Mouse (Mus musculus) layer of hippocampus, adult 2 months (tissue): ENCODE data around the gene Idi2. TPM values are rescaled to one million over a fixed set of nuclear protein-coding genes. Genes with fewer than 3 reads are reported as not detected.
"Not testable (repeated sequence)": the region's sequence is repeated elsewhere in the genome, so short reads cannot be mapped to it uniquely, and the experiment has no call there.

ENCODE experiments used
- DNase-seq, 2 experiments: peaks; one replicate each; pipeline ENCODE4 v3.0.0; 2022; ENCODE audit warnings: low spot score in 2 of 2
- H3K27ac ChIP-seq: fragments of 200-600 bp; 2 replicates; pipeline ENCODE4 v1.8.1; 2022
- H3K4me3 ChIP-seq: fragments of 200-600 bp; 2 replicates; pipeline ENCODE4 v1.8.1; 2022; ENCODE audit warnings: mild to moderate bottlenecking
- CTCF ChIP-seq: fragments of 200-600 bp; conservative IDR thresholded peaks from 2 replicates; pipeline ENCODE4 v1.8.1; 2022; ENCODE audit warnings: antibody characterized with exemption, mild to moderate bottlenecking, moderate library complexity
- long read RNA-seq, 2 experiments: library from polyadenylated mRNA; stranded (forward); transcript quantifications; one replicate each; pipeline ENCODE4 v2.0.0; 2021; ENCODE audit warnings: borderline mapping rate in 2 of 2
- total RNA-seq, 2 experiments: library from RNA; stranded (reverse); gene quantifications; 2 replicates each; pipeline ENCODE4 v1.2.3; 2021

The Idi2 gene
- total RNA-seq = not detected
- long read RNA-seq, experiment 1 = 0 reads
- long read RNA-seq, experiment 2 = 0 reads

DNA sequence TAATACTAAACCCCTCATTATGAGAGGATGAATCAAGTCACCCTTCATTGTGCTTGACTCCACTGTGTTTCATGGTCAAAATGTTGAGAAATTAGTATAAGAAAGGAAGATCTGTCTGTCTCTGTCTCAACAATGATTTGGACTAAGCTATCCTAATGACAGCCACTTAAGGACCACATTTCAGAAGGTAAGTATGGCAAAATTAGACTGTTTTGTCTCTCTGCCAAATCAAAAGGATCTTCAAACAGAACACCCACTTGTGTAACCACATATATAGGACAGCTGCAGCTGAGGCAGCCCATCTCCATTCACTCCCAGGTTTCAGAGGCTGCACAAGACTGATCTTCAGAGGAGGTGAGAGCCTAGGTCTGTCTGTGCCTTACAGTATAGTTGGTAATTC is at the start of gene Idi2:
TSS of gene Idi2 (plus strand) at position 301 of the 400 bp plus-strand sequence.
- H3K4me3 ChIP-seq, H3K27ac ChIP-seq, DNase-seq: not testable (repeated sequence)

DNA sequence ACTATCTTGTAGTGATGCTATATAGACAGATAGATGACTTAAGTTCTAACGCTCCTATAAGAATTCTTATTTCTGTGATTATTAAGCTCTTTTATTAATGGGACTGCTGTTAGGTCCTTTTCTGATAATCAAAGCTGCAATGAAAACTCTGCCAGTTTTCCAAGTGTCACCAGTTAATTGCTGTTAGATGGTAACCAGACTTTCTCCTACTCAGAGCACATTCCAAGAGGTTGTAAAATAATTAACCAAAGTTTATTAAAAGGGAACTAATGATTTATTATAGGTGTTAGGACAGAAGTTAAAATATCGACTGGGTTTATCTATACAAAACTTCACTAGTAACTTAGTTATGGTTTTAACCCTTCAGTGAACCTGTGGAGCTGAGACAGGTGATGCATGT is 46.7 kb upstream of the Idi2 start:
- H3K27ac ChIP-seq, H3K4me3 ChIP-seq, DNase-seq: not testable (repeated sequence)

DNA sequence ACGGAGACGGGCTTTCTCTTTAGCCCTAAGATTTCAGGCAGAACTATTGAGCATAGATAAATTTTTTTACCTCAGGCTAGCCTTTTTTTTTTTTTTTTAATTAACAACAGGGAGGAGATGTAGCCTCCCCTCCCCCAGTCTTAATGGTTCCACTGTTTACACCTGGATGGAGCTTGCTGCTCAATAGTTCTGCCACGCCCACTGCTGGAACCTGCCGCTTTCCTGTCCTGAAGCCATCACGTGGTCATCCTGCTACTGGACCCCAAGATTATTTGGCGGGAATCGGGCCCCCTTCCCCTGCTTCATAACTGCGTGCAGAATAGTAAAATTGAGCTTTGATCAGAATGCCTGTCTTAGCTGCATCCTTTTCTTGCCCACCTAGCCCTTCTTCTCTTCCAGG is 38.8 kb upstream of the Idi2 start:
- not testable (repeated sequence) for H3K4me3 ChIP-seq, H3K27ac ChIP-seq, DNase-seq

DNA sequence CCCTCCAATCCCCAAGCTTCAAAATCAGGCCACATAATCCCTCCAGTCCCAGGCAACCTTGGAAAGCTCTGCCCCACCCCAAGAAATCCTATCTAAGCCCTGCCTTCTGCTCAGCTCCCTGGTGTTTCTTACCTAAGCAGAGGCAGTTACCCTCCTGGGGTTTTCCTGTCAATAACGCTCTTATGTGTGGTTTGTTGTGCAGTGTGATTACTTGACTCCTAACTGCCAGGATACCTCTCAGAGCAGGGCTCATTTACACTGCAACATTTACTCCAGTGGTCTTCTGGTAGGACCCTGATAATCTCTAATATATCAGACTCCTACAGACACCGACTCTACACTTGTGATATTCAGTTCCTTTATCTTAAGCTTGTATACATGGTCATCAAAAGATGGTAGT is 19.2 kb upstream of the Idi2 start:
- no peak overlapping the region for H3K4me3 ChIP-seq
- no peak for DNase-seq
- TF ChIP-seq CTCF = no peak

DNA sequence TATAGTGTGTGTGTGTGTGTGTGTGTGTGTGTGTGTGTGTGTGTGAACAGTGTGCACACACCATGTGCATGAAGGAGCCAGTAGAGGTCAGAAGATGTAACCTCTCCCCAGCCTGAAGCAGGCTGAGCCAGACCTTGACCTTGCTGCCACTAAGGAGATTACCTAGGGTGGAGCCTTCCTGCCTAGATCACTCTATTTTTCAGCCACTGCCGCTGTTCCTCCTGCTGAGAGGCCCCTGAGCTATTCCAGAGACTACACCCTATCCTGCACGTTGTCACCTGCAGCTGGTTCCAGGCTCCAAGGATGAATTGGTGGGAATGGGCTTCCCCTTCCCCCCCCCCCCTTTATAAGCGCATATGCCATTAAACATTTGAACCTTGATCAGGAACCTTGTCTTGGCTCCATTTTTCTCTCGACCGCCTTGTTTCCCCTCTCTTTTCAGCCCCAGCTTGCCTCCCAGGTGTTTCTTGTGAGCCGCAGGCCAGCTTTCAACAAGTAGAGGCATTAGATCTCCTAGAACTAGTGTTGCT is 15.0 kb upstream of the Idi2 start:
- H3K27ac ChIP-seq, H3K4me3 ChIP-seq, DNase-seq: not testable (repeated sequence)

More for the DNA sequence above, 19.2 kb upstream of the Idi2 start:
- no peak overlapping the region for H3K27ac ChIP-seq

DNA sequence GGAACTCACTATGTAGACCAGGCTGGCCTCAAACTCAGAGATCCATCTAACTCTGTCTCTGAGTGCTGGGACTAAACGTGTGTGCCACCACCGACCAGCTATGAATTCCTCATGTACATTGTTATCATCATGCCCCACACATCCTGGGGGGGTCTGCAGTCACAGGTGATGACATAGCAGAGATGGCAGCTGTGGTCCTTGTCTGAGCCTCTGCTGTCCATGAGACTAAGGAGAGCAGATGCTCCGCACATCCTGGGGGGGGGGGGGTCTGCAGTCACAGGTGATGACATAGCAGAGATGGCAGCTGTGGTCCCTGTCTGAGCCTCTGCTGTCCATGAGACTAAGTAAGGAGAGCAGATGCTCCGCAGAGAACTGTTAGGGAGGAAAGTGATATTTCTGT is 11.6 kb upstream of the Idi2 start:
- not testable (repeated sequence) for H3K4me3 ChIP-seq, H3K27ac ChIP-seq, DNase-seq

DNA sequence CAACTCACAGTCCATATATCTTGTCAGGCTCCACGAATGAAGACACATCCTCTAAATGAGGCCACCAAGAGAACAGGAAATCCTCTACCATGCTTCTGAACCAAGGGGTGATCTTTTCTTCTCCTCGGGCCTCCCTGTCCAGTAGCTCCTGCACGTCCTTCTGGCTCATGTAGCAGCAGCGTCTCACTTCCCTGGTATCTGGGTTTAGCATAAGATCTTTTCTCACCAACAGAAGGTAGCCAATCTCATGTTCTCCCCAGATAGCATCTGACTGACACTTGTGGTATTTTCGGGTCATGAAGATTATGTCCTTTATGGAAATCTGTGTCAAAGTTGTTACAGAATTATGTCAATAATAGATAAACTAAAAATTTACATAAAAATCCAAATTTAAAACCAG is 11.0 kb upstream of the Idi2 start:
- not testable (repeated sequence) for DNase-seq, H3K27ac ChIP-seq, H3K4me3 ChIP-seq

DNA sequence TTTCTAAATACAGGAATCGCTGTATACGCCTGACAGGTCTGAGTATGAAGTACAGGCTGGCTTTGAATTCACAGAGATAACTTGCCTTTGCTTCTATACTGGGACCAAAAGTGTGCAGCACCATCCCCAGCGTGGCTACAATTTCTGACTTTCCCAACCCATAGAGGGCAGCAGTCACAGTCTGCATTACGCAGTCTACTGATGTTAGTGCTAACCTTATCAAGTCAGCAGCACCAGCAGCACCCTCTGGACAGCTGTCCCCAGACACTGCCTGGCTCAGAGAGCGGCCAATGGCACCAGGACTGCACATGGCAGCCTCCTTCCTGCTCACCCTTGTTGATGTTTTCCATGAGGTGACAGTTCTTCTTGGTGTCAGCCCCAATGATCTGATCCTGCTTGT is 8.8 kb upstream of the Idi2 start:
- not testable (repeated sequence) for H3K4me3 ChIP-seq, H3K27ac ChIP-seq, DNase-seq

DNA sequence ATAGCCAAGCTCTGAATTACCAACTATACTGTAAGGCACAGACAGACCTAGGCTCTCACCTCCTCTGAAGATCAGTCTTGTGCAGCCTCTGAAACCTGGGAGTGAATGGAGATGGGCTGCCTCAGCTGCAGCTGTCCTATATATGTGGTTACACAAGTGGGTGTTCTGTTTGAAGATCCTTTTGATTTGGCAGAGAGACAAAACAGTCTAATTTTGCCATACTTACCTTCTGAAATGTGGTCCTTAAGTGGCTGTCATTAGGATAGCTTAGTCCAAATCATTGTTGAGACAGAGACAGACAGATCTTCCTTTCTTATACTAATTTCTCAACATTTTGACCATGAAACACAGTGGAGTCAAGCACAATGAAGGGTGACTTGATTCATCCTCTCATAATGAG is 4.5 kb upstream of the Idi2 start, which contains the start of gene Gm9745:
TSS of gene Gm9745 (minus strand) at position 101 of the 400 bp plus-strand sequence.
- not testable (repeated sequence) for H3K4me3 ChIP-seq, DNase-seq, H3K27ac ChIP-seq

DNA sequence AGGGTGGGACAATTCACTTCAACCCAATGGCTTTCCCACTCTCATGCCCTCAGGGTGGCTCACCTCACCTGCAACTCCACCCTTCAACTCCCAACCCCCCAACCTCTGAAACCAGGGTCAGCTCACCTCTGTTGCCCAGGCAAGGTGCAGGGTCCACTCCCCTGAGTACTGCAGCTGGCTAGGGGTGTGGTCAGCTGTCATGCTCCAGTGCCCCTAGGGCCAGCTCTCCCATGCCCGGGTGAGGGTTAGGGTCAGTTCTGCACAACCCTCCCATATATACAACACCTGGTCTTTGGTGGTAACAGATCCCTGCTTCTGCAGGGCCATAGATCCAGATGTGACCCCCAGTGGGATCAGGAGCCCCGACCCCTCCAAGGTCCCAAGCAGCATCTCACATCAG is 2.5 kb downstream of the Idi2 start:
- H3K27ac ChIP-seq, H3K4me3 ChIP-seq, DNase-seq: not testable (repeated sequence)

DNA sequence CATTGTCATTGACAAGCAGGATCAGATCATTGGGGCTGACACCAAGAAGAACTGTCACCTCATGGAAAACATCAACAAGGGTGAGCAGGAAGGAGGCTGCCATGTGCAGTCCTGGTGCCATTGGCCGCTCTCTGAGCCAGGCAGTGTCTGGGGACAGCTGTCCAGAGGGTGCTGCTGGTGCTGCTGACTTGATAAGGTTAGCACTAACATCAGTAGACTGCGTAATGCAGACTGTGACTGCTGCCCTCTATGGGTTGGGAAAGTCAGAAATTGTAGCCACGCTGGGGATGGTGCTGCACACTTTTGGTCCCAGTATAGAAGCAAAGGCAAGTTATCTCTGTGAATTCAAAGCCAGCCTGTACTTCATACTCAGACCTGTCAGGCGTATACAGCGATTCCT is 4.2 kb downstream of the Idi2 start:
- not testable (repeated sequence) for DNase-seq, H3K27ac ChIP-seq, H3K4me3 ChIP-seq

DNA sequence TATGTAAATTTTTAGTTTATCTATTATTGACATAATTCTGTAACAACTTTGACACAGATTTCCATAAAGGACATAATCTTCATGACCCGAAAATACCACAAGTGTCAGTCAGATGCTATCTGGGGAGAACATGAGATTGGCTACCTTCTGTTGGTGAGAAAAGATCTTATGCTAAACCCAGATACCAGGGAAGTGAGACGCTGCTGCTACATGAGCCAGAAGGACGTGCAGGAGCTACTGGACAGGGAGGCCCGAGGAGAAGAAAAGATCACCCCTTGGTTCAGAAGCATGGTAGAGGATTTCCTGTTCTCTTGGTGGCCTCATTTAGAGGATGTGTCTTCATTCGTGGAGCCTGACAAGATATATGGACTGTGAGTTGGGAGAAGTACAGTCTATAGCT is 6.4 kb downstream of the Idi2 start:
- H3K27ac ChIP-seq, DNase-seq, H3K4me3 ChIP-seq: not testable (repeated sequence)

DNA sequence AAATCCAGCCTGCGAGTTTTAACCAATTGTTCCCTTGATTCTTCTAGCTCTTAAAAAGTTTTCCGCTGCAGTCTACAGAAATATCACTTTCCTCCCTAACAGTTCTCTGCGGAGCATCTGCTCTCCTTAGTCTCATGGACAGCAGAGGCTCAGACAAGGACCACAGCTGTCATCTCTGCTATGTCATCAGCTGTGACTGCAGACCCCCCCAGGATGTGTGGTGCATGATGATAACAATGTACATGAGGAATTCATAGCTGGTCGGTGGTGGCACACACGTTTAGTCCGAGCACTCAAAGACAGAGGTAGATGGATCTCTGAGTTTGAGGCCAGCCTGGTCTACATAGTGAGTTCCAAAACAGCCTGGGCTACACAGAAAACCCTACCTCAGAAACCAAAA is 6.9 kb downstream of the Idi2 start:
- not testable (repeated sequence) for DNase-seq, H3K27ac ChIP-seq, H3K4me3 ChIP-seq

DNA sequence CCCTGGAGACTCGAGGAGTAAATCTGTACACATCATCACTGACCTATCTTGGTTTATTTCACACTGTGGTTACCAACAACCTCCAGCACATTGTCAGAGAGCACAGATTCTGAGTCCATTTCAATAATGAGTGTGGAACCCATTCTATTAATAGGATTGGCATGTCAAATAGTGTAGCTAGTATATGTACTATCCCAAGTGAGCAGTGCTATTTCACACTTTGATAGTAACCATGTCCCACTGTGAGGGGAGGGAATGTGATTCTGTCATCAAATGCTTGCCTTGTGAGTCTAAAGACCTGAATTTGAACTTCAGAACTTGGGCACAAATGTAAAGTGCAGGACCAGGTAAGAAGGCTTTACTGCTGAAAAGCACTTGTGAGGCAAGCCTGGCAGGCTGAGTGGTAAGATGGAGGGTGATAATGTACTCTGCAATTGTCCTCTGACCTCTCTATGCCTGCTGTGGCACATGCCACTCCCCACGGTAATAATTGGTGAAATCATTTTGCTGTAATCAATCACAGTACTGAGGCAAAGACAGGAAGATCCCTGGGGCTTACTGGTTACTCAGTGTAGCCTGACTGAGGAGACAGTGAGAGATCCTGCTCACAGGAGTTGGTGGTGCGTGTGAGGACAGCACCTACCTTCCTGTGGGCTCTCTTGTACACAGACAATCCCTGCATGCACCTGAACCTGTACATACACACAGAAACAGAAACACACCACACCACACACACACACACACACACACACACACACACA is 8.6 kb downstream of the Idi2 start:
- H3K27ac ChIP-seq, H3K4me3 ChIP-seq, DNase-seq: not testable (repeated sequence)

DNA sequence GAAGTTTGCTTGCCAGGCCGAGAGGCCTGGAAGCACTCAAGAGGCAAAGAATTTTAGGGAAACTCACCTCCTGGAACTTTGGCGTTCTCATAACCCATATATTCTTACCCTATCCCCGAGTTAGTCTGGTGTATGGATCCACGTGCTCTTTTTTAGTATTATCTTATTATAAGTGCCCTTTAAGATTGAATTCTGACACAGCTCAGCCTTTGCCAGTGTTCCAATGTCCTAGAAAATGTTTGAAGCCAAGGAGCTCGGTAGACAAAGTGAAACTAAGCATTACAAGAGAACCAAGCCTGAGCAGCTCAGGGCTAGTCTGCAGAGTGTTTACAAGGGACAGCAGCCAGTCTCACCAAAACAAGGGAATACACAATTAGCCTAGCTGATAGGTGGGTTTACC is 9.6 kb downstream of the Idi2 start:
- not testable (repeated sequence) for H3K4me3 ChIP-seq, DNase-seq

More for the DNA sequence above, 9.6 kb downstream of the Idi2 start:
- H3K27ac ChIP-seq = peak overlapping the region; percentile 80
